Mouse (Mus musculus) bone marrow macrophage, adult 2 months (primary cell): ENCODE measurements around the gene Psmd7.

Source experiments
- CTCF ChIP-seq: IDR thresholded peaks from 2 replicates; pipeline ENCODE4 v1.5.1; 2012; ENCODE audit warnings: low read depth, mild to moderate bottlenecking, low read length, moderate library complexity
- POLR2A ChIP-seq: IDR thresholded peaks from 2 replicates; pipeline ENCODE4 v1.6.1; 2012; ENCODE audit warnings: mild to moderate bottlenecking, low read depth, low read length, borderline replicate concordance

GRCm38 (mm10) chr8:107581536-107581935, 6.7 kb downstream of the Psmd7 start:
- TF ChIP-seq CTCF (no peak), POLR2A (no peak)
